Mouse (Mus musculus) embryonic fibroblast, embryonic 13.5 days (primary cell): ENCODE results near the gene Ogfrl1.

Source experiments
- CTCF ChIP-seq: IDR thresholded peaks from 2 replicates; pipeline ENCODE4 v1.5.1; 2011; ENCODE audit warnings: mild to moderate bottlenecking, control low read depth, low read length, moderate library complexity, borderline replicate concordance; ENCODE audit not compliant: insufficient read depth
- POLR2A ChIP-seq: IDR thresholded peaks from 2 replicates; pipeline ENCODE4 v1.6.1; 2011; ENCODE audit warnings: low read depth, mild to moderate bottlenecking, control low read depth, low read length, moderate library complexity

DNA sequence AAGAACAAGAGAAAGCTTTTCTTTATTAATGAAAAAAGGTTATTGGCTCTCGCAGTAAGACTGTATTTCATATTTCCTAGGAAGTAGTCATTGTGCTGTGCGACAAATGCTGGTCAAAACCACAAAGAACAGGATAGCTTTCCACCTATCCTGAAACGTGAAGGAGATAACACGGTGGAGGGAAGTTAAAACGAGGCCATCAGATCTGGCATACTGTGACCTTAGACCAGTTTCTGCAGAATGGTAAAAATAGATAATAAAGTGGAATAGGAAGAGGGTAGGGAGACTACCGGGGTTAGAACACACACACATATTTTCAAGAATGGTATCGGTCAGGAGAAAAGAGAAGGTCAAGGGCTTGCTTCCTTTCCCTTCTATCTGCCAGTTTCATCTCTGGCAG is 5.8 kb downstream of the Ogfrl1 start:
- no peak for TF ChIP-seq CTCF
- no peak for TF ChIP-seq POLR2A
